Mouse (Mus musculus) brain, embryonic 14.5 days (tissue): Measurements from ENCODE around the gene Rpl23.

Source experiments
- CTCF ChIP-seq: fragments of 200-500 bp; IDR thresholded peaks from 2 replicates; pipeline ENCODE4 v1.5.1; 2012; ENCODE audit warnings: inconsistent platforms, mild to moderate bottlenecking, moderate library complexity, borderline replicate concordance; ENCODE audit not compliant: insufficient read depth, insufficient read length; ENCODE audit errors: extremely low read depth
- POLR2A ChIP-seq: fragments of 200-500 bp; IDR thresholded peaks from 2 replicates; pipeline ENCODE4 v1.6.1; 2012; ENCODE audit warnings: mild to moderate bottlenecking, inconsistent platforms, borderline replicate concordance; ENCODE audit not compliant: poor library complexity, insufficient read depth, insufficient read length, severe bottlenecking; ENCODE audit errors: extremely low read depth

DNA sequence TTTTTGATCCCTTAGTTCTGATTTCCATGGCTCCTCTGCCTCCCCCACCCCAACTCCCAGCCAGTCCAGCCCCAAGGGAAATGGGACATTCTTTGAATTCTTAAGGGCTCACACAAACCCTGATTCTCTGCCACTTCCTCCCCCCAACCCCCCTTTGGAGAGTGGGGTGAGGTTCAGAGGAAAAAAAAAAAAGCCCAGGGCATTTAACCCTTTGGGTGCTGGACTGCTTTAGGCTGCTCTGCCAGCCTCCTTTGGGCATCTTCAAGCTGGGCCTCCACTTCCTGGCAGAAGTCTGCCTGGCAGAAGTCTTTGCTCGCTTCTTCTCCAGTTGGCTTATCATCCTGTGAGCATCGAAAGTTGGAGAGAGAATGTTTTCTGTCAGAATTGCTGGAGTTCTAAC is 25.9 kb upstream of the Rpl23 start:
- TF ChIP-seq POLR2A (no peak), CTCF (no peak)
